Mouse (Mus musculus): Measurements from ENCODE around the gene Smad9. TPM values are rescaled to one million over a fixed set of nuclear protein-coding genes. Genes with fewer than 3 reads are reported as not detected.
A peak's percentile ranks its signal among the peaks of the same experiment; 100 is the strongest.

Smad9 gene
- polyA plus RNA-seq, 1 experiment from 2014 or later = 0.44 TPM

GRCm38 (mm10) chr3:54734411-54735246, 20.8 kb upstream of the Smad9 start:
- H3K27me3 ChIP-seq (replicated peaks) = no peaks in the 10 kb centered on the region
- H3K9ac ChIP-seq = peak overlapping the region; percentile 86
- ATAC-seq (ENCODE audit: low FRiP score, low read depth) = peak; percentile 95
- under 1% methylated on average over 77 of the region's 84 CpGs for WGBS
- H3K4me1 ChIP-seq = peaks cover 13% of the 10 kb centered on the region
- H3K27ac ChIP-seq = peak overlapping the region; percentile 96
- H3K4me3 ChIP-seq = peak overlapping the region; percentile 88
- H3K4me2 ChIP-seq (replicated peaks) = peak overlapping the region; percentile 85
- peaks cover 27% of the 10 kb centered on the region for H3K36me3 ChIP-seq
- no peaks in the 10 kb centered on the region for H3K9me3 ChIP-seq

GRCm38 (mm10) chr3:54735247-54736046, 19.9 kb upstream of the Smad9 start, which contains the start of the genes Exosc8 and Alg5:
TSS of gene Exosc8 (minus strand) at chr3:54735393.
TSS of gene Alg5 (plus strand) at chr3:54735539.
- Histone ChIP-seq H3K27me3 (replicated peaks) (no peaks in the 10 kb centered on the region), H3K9me3 (no peaks in the 10 kb centered on the region), H3K4me1 (peaks cover 13% of the 10 kb centered on the region), H3K9ac (peak within 1 kb of the TSS; percentile 86), H3K4me2 (replicated peaks) (peak within 1 kb of the TSS; percentile 85), H3K4me3 (peak within 1 kb of the TSS; percentile 88), H3K27ac (peak within 1 kb of the TSS; percentile 96), H3K36me3 (peaks cover 25% of the 10 kb centered on the region)
- ATAC-seq (ENCODE audit: low FRiP score, low read depth) = peak; percentile 95
- WGBS = under 1% methylated on average over 65 of the region's 65 CpGs

- peak overlapping the region; percentile 88 for H3K4me3 ChIP-seq
- 59% methylated on average over 18 of the region's 18 CpGs for WGBS
- H3K4me2 ChIP-seq (replicated peaks) = peak overlapping the region; percentile 85
- no peaks in the 10 kb centered on the region for H3K27me3 ChIP-seq (replicated peaks)
- H3K27ac ChIP-seq = no peak overlapping the region
- H3K36me3 ChIP-seq = peaks cover 29% of the 10 kb centered on the region
- peak overlapping the region; percentile 86 for H3K9ac ChIP-seq
- H3K9me3 ChIP-seq = no peaks in the 10 kb centered on the region
- 0 out of 2 replicates have a peak, but pooled peaks have one; percentile 14 for ATAC-seq (ENCODE audit: low FRiP score, low read depth)
- H3K4me1 ChIP-seq = peaks cover 13% of the 10 kb centered on the region
Measured at GRCm38 (mm10) chr3:54736101-54736927, 19.1 kb upstream of the Smad9 start.

- Histone ChIP-seq H3K9me3 (no peaks in the 10 kb centered on the region; the same call in 1 of the 2 replicates), H3K4me2 (replicated peaks) (no peak overlapping the region), H3K27ac (no peak overlapping the region), H3K27me3 (replicated peaks) (no peaks in the 10 kb centered on the region), H3K36me3 (peaks cover 33% of the 10 kb centered on the region), H3K4me3 (no peak overlapping the region), H3K4me1 (peaks cover 13% of the 10 kb centered on the region), H3K9ac (no peak overlapping the region)
- ATAC-seq (ENCODE audit: low FRiP score, low read depth) = no peak
- 95% methylated on average over 8 of the region's 8 CpGs for WGBS
Measured at GRCm38 (mm10) chr3:54737317-54737716, 18.1 kb upstream of the Smad9 start.

- Histone ChIP-seq H3K27ac (no peak overlapping the region), H3K27me3 (replicated peaks) (no peaks in the 10 kb centered on the region), H3K4me3 (no peak overlapping the region), H3K36me3 (peaks cover 77% of the 10 kb centered on the region), H3K9ac (no peak overlapping the region), H3K4me1 (no peaks in the 10 kb centered on the region), H3K4me2 (replicated peaks) (no peak overlapping the region), H3K9me3 (no peaks in the 10 kb centered on the region; the same call in 1 of the 2 replicates)
- WGBS = 96% methylated on average over 11 of the region's 11 CpGs
- ATAC-seq (ENCODE audit: low FRiP score, low read depth) = no peak
Measured at GRCm38 (mm10) chr3:54741965-54742364, 13.4 kb upstream of the Smad9 start.

- H3K27ac ChIP-seq = no peak overlapping the region
- no peak for ATAC-seq (ENCODE audit: low FRiP score, low read depth)
- H3K27me3 ChIP-seq (replicated peaks) = no peaks in the 10 kb centered on the region
- H3K4me3 ChIP-seq = no peak overlapping the region
- H3K9ac ChIP-seq = no peak overlapping the region
- WGBS = 56% methylated on average over 5 of the region's 5 CpGs
- H3K4me1 ChIP-seq = no peaks in the 10 kb centered on the region
- no peaks in the 10 kb centered on the region; the same call in 1 of the 2 replicates for H3K9me3 ChIP-seq
- no peak overlapping the region for H3K4me2 ChIP-seq (replicated peaks)
- H3K36me3 ChIP-seq = peaks cover 97% of the 10 kb centered on the region
Measured at GRCm38 (mm10) chr3:54745799-54746198, 9.6 kb upstream of the Smad9 start.

GRCm38 (mm10) chr3:54753411-54753810, 2.0 kb upstream of the Smad9 start:
- H3K27me3 ChIP-seq (replicated peaks) = peaks cover 17% of the 10 kb centered on the region
- 82% methylated on average over 4 of the region's 4 CpGs for WGBS

GRCm38 (mm10) chr3:54756058-54756457, 676 bp downstream of the Smad9 start:
- 2% methylated on average over 11 of the region's 11 CpGs for WGBS
- peak overlapping the region; percentile 100 for H3K4me2 ChIP-seq (replicated peaks)
- H3K4me1 ChIP-seq = peaks cover 13% of the 10 kb centered on the region
- H3K4me3 ChIP-seq = peak overlapping the region; percentile 58
- H3K27me3 ChIP-seq (replicated peaks) = peaks cover 17% of the 10 kb centered on the region
- H3K27ac ChIP-seq = no peak overlapping the region
- H3K36me3 ChIP-seq = peaks cover 9% of the 10 kb centered on the region
- no peaks in the 10 kb centered on the region for H3K9me3 ChIP-seq
- peak; percentile 45; the same call in 1 of the 2 replicates for ATAC-seq (ENCODE audit: low FRiP score, low read depth)
- peak overlapping the region; percentile 61 for H3K9ac ChIP-seq

More at GRCm38 (mm10) chr3:54753411-54753810, 2.0 kb upstream of the Smad9 start:
- H3K4me2 ChIP-seq (replicated peaks) = no peak overlapping the region
- no peak overlapping the region for H3K9ac ChIP-seq
- no peaks in the 10 kb centered on the region for H3K9me3 ChIP-seq
- peaks cover 36% of the 10 kb centered on the region for H3K36me3 ChIP-seq
- no peak overlapping the region for H3K27ac ChIP-seq
- no peak overlapping the region for H3K4me3 ChIP-seq
- ATAC-seq (ENCODE audit: low FRiP score, low read depth) = no peak
- H3K4me1 ChIP-seq = peaks cover 13% of the 10 kb centered on the region

GRCm38 (mm10) chr3:54757446-54757845, 2.1 kb downstream of the Smad9 start:
- no peaks in the 10 kb centered on the region for H3K36me3 ChIP-seq
- H3K9me3 ChIP-seq = no peaks in the 10 kb centered on the region
- no peak for ATAC-seq (ENCODE audit: low FRiP score, low read depth)
- 92% methylated on average over 8 of the region's 8 CpGs for WGBS
- no peak overlapping the region for H3K9ac ChIP-seq
- H3K27me3 ChIP-seq (replicated peaks) = peaks cover 17% of the 10 kb centered on the region
- no peak overlapping the region for H3K4me2 ChIP-seq (replicated peaks)
- H3K4me3 ChIP-seq = no peak overlapping the region
- peaks cover 13% of the 10 kb centered on the region for H3K4me1 ChIP-seq
- H3K27ac ChIP-seq = no peak overlapping the region

- Histone ChIP-seq H3K9me3 (no peaks in the 10 kb centered on the region), H3K4me3 (no peak overlapping the region), H3K4me1 (peaks cover 13% of the 10 kb centered on the region), H3K27ac (no peak overlapping the region), H3K27me3 (replicated peaks) (peaks cover 16% of the 10 kb centered on the region), H3K9ac (no peak overlapping the region), H3K36me3 (no peaks in the 10 kb centered on the region), H3K4me2 (replicated peaks) (no peak overlapping the region)
- ATAC-seq (ENCODE audit: low FRiP score, low read depth) = no peak
- 87% methylated on average over 9 of the region's 9 CpGs for WGBS
Measured at GRCm38 (mm10) chr3:54759211-54759610, 3.8 kb downstream of the Smad9 start.

GRCm38 (mm10) chr3:54760321-54761115, 5.1 kb downstream of the Smad9 start:
- Histone ChIP-seq H3K36me3 (no peaks in the 10 kb centered on the region), H3K27me3 (replicated peaks) (peaks cover 7% of the 10 kb centered on the region; the same call in 1 of the 2 replicates), H3K4me3 (no peak overlapping the region), H3K9me3 (no peaks in the 10 kb centered on the region), H3K27ac (no peak overlapping the region), H3K9ac (no peak overlapping the region), H3K4me1 (peaks cover 8% of the 10 kb centered on the region), H3K4me2 (replicated peaks) (no peak overlapping the region)
- 57% methylated on average over 15 of the region's 15 CpGs for WGBS
- no peak for ATAC-seq (ENCODE audit: low FRiP score, low read depth)
